Mouse (Mus musculus) embryonic facial prominence, embryonic 15.5 days (tissue): Measurements from ENCODE around the gene Nphs1. TPM values are rescaled to one million over a fixed set of nuclear protein-coding genes. Genes with fewer than 3 reads are reported as not detected.
"Not testable (repeated sequence)": the region's sequence is repeated elsewhere in the genome, so short reads cannot be mapped to it uniquely, and the experiment has no call there.

ENCODE experiments used
- ATAC-seq: fragments of 200-750 bp; cut with Nextera tagmentation; 2 replicates; pipeline ENCODE4 v1.8.0; 2017; ENCODE audit warnings: low read depth, moderate TSS enrichment; ENCODE audit not compliant: insufficient number of reproducible peaks, low FRiP score, low TSS enrichment
- H3K27ac ChIP-seq: fragments of 300-500 bp; sonication (generic); replicated peaks from 2 replicates; pipeline ENCODE4 v1.5.1; 2015; ENCODE audit warnings: mild to moderate bottlenecking, inconsistent platforms
- H3K27me3 ChIP-seq: fragments of 300-500 bp; sonication (generic); 2 replicates; pipeline ENCODE4 v1.6.1; 2015; ENCODE audit warnings: inconsistent platforms
- H3K36me3 ChIP-seq: fragments of 300-500 bp; sonication (generic); 2 replicates; pipeline ENCODE4 v1.6.1; 2015; ENCODE audit warnings: mild to moderate bottlenecking, inconsistent platforms
- H3K4me1 ChIP-seq: fragments of 300-500 bp; sonication (generic); 2 replicates; pipeline ENCODE4 v1.6.1; 2015; ENCODE audit warnings: inconsistent platforms
- H3K4me2 ChIP-seq: fragments of 300-500 bp; sonication (generic); replicated peaks from 2 replicates; pipeline ENCODE4 v1.6.1; 2015; ENCODE audit warnings: mild to moderate bottlenecking, inconsistent platforms
- H3K4me3 ChIP-seq: fragments of 300-500 bp; sonication (generic); replicated peaks from 2 replicates; pipeline ENCODE4 v1.5.1; 2015; ENCODE audit warnings: mild to moderate bottlenecking, inconsistent platforms
- H3K9ac ChIP-seq: fragments of 300-500 bp; sonication (generic); 2 replicates; pipeline ENCODE4 v1.6.1; 2015; ENCODE audit warnings: inconsistent platforms
- H3K9me3 ChIP-seq: fragments of 300-500 bp; sonication (generic); replicated peaks from 2 replicates; pipeline ENCODE4 v1.6.1; 2016; ENCODE audit warnings: inconsistent platforms
- WGBS: fragments of 180-500 bp; shearing (Covaris S2); methylation state at CpG from one replicate; pipeline ENCODE4 v1.1.7; 2015; 5-methylcytosine and 5-hydroxymethylcytosine counted together
- polyA plus RNA-seq: library from polyadenylated mRNA; unstranded; fragments of >200 nt; fragmentation: Nextera tagmentation; extraction: Ambion mirVana; gene quantifications from 2 replicates; pipeline ENCODE4 v1.2.1, GENCODE M21; 2015

Gene Nphs1
- polyA plus RNA-seq, 1 experiment from 2014 or later: 0.17 TPM

GRCm38 (mm10) chr7:30463568-30463967, 5.5 kb downstream of the Nphs1 start:
- ATAC-seq: no peak
- 29% methylated on average over 7 of the region's 7 CpGs for WGBS
- no peaks in the 10 kb centered on the region for H3K36me3 ChIP-seq
- H3K27ac ChIP-seq: no peak overlapping the region
- H3K9me3 ChIP-seq: no peaks in the 10 kb centered on the region
- no peak overlapping the region for H3K4me2 ChIP-seq
- H3K4me1 ChIP-seq: peaks cover 4% of the 10 kb centered on the region; the same call in 1 of the 2 replicates
- H3K4me3 ChIP-seq: no peak overlapping the region
- peaks cover 92% of the 10 kb centered on the region for H3K27me3 ChIP-seq
- no peak overlapping the region for H3K9ac ChIP-seq

- Histone ChIP-seq H3K4me1 (peaks cover 4% of the 10 kb centered on the region; the same call in 1 of the 2 replicates), H3K36me3 (no peaks in the 10 kb centered on the region), H3K27me3 (peaks cover 89% of the 10 kb centered on the region), H3K4me3 (no peak overlapping the region), H3K27ac (no peak overlapping the region), H3K4me2 (no peak overlapping the region), H3K9me3 (no peaks in the 10 kb centered on the region), H3K9ac (no peak overlapping the region)
- ATAC-seq: no peak
- WGBS: 15% methylated on average over 4 of the region's 4 CpGs
Observed at GRCm38 (mm10) chr7:30463996-30464395, 5.9 kb downstream of the Nphs1 start.

GRCm38 (mm10) chr7:30464816-30465300, 6.7 kb downstream of the Nphs1 start:
- no peak overlapping the region for H3K27ac ChIP-seq
- H3K27me3 ChIP-seq: peaks cover 82% of the 10 kb centered on the region
- H3K4me3 ChIP-seq: no peak overlapping the region
- H3K9ac ChIP-seq: no peak overlapping the region
- no peak overlapping the region for H3K4me2 ChIP-seq
- WGBS: 9% methylated on average over 6 of the region's 6 CpGs
- H3K9me3 ChIP-seq: no peaks in the 10 kb centered on the region
- H3K4me1 ChIP-seq: peaks cover 4% of the 10 kb centered on the region; the same call in 1 of the 2 replicates
- H3K36me3 ChIP-seq: no peaks in the 10 kb centered on the region
- ATAC-seq: no peak

GRCm38 (mm10) chr7:30472411-30472810, 14.3 kb downstream of the Nphs1 start:
- peaks cover 13% of the 10 kb centered on the region for H3K27me3 ChIP-seq
- H3K4me2 ChIP-seq: no peak overlapping the region
- H3K9ac ChIP-seq: no peak overlapping the region
- no peaks in the 10 kb centered on the region for H3K36me3 ChIP-seq
- no peaks in the 10 kb centered on the region for H3K9me3 ChIP-seq
- H3K4me3 ChIP-seq: no peak overlapping the region
- ATAC-seq: no peak
- no peak overlapping the region for H3K27ac ChIP-seq
- WGBS: 47% methylated on average over 5 of the region's 5 CpGs
- 0 out of 2 replicates have a peak, but pooled peaks cover 1% of the 10 kb centered on the region for H3K4me1 ChIP-seq

- no peak overlapping the region for H3K4me3 ChIP-seq
- H3K36me3 ChIP-seq: no peaks in the 10 kb centered on the region
- no peak overlapping the region for H3K4me2 ChIP-seq
- peaks cover 6% of the 10 kb centered on the region; the same call in 1 of the 2 replicates for H3K27me3 ChIP-seq
- no peak for ATAC-seq
- no peaks in the 10 kb centered on the region for H3K9me3 ChIP-seq
- no peak overlapping the region for H3K27ac ChIP-seq
- H3K9ac ChIP-seq: no peak overlapping the region
- no peaks in the 10 kb centered on the region for H3K4me1 ChIP-seq
- WGBS: 66% methylated on average over 4 of the region's 4 CpGs
Observed at GRCm38 (mm10) chr7:30474999-30475398, 16.9 kb downstream of the Nphs1 start.

- WGBS: 76% methylated on average over 6 of the region's 7 CpGs
- H3K4me3 ChIP-seq, H3K27ac ChIP-seq, H3K4me1 ChIP-seq, H3K27me3 ChIP-seq, H3K9me3 ChIP-seq, ATAC-seq, H3K9ac ChIP-seq, H3K4me2 ChIP-seq, H3K36me3 ChIP-seq: not testable (repeated sequence)
Observed at GRCm38 (mm10) chr7:30476136-30476535, 18.0 kb downstream of the Nphs1 start.

GRCm38 (mm10) chr7:30477415-30478381, 19.6 kb downstream of the Nphs1 start:
- Histone ChIP-seq H3K36me3 (no peaks in the 10 kb centered on the region), H3K9ac (no peak overlapping the region), H3K27ac (no peak overlapping the region), H3K9me3 (no peaks in the 10 kb centered on the region), H3K4me3 (peak overlapping the region; percentile 6), H3K27me3 (peaks cover 14% of the 10 kb centered on the region; the same call in 1 of the 2 replicates), H3K4me1 (no peaks in the 10 kb centered on the region), H3K4me2 (peak overlapping the region; percentile 43)
- ATAC-seq: no peak
- 7% methylated on average over 25 of the region's 32 CpGs for WGBS

- 14% methylated on average over 8 of the region's 8 CpGs for WGBS
- Histone ChIP-seq H3K27me3 (peaks cover 11% of the 10 kb centered on the region; the same call in 1 of the 2 replicates), H3K27ac (no peak overlapping the region), H3K36me3 (no peaks in the 10 kb centered on the region), H3K9ac (no peak overlapping the region), H3K4me2 (no peak overlapping the region), H3K9me3 (no peaks in the 10 kb centered on the region), H3K4me1 (no peaks in the 10 kb centered on the region), H3K4me3 (no peak overlapping the region)
- ATAC-seq: no peak
Observed at GRCm38 (mm10) chr7:30484250-30484649, 26.1 kb downstream of the Nphs1 start.

GRCm38 (mm10) chr7:30490251-30490956, 32.3 kb downstream of the Nphs1 start:
- Histone ChIP-seq H3K27ac (no peak overlapping the region), H3K27me3 (peaks cover 10% of the 10 kb centered on the region; the same call in 1 of the 2 replicates), H3K9me3 (no peaks in the 10 kb centered on the region), H3K4me1 (no peaks in the 10 kb centered on the region), H3K4me3 (no peak overlapping the region), H3K9ac (no peak overlapping the region), H3K36me3 (no peaks in the 10 kb centered on the region), H3K4me2 (no peak overlapping the region)
- ATAC-seq: no peak
- 26% methylated on average over 16 of the region's 16 CpGs for WGBS

GRCm38 (mm10) chr7:30490957-30491307, 32.8 kb downstream of the Nphs1 start:
- no peaks in the 10 kb centered on the region for H3K36me3 ChIP-seq
- peaks cover 10% of the 10 kb centered on the region; the same call in 1 of the 2 replicates for H3K27me3 ChIP-seq
- H3K9ac ChIP-seq: no peak overlapping the region
- no peak overlapping the region for H3K4me2 ChIP-seq
- no peaks in the 10 kb centered on the region for H3K4me1 ChIP-seq
- no peak for ATAC-seq
- H3K9me3 ChIP-seq: no peaks in the 10 kb centered on the region
- 15% methylated on average over 6 of the region's 6 CpGs for WGBS
- no peak overlapping the region for H3K4me3 ChIP-seq
- no peak overlapping the region for H3K27ac ChIP-seq

GRCm38 (mm10) chr7:30492765-30493164, 34.6 kb downstream of the Nphs1 start:
- H3K4me3 ChIP-seq: no peak overlapping the region
- peaks cover 10% of the 10 kb centered on the region; the same call in 1 of the 2 replicates for H3K27me3 ChIP-seq
- no peak overlapping the region for H3K27ac ChIP-seq
- no peaks in the 10 kb centered on the region for H3K36me3 ChIP-seq
- H3K4me2 ChIP-seq: no peak overlapping the region
- H3K4me1 ChIP-seq: no peaks in the 10 kb centered on the region
- H3K9ac ChIP-seq: no peak overlapping the region
- WGBS: 14% methylated on average over 4 of the region's 4 CpGs
- no peak for ATAC-seq
- H3K9me3 ChIP-seq: no peaks in the 10 kb centered on the region
